Mouse (Mus musculus) inflammation-experienced regulatory T-cells, adult 16 weeks (primary cell): ENCODE measurements around the gene Nagpa. TPM values are rescaled to one million over a fixed set of nuclear protein-coding genes. Genes with fewer than 3 reads are reported as not detected.

Experiments
- polyA plus RNA-seq: library from polyadenylated mRNA; unstranded; fragments of 100-300 nt; shearing (Covaris generic); gene quantifications from one replicate; pipeline ENCODE4 v1.2.1, GENCODE M21; 2017

Gene Nagpa
- 18.8 TPM for polyA plus RNA-seq

DNA sequence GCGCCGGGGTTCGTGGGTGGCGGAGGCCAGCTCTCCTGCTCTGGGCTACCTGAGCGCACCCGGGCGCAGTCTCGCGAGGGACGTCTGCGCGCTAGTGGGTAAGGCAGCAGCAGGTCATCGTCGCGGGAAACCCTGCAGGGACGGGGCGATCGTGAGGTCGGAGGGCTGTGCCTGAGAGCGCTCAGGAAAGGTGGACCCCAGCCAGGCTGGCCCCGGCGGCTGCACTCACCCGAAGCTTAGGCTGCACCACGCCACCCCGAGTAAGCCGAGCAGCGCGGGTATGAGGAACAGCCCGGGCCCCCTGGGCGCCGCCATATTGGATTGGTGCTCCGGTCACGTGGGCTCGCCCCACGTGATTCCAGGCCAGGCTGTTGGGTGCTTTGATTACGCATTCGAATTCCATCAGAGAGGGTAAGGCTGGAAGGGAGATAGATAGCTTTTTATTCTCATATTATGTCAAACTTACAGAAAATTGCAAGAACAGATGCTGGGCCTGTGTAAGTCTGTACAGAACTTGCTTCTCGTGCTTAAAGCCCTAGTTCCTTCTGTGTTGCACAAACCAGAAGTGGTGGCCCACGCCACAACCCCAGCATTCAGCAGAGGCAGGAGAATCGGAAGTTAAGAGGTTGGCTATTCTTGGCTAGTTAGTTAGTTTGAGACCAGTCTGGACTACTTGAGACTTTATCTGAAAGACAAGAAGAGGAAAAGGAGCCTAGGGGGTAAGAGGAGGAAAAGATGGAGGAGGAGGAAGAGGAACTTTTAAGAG, at the start of gene Nagpa:
TSS of gene Nagpa (minus strand) at position 345 of the 766 bp plus-strand sequence.

DNA sequence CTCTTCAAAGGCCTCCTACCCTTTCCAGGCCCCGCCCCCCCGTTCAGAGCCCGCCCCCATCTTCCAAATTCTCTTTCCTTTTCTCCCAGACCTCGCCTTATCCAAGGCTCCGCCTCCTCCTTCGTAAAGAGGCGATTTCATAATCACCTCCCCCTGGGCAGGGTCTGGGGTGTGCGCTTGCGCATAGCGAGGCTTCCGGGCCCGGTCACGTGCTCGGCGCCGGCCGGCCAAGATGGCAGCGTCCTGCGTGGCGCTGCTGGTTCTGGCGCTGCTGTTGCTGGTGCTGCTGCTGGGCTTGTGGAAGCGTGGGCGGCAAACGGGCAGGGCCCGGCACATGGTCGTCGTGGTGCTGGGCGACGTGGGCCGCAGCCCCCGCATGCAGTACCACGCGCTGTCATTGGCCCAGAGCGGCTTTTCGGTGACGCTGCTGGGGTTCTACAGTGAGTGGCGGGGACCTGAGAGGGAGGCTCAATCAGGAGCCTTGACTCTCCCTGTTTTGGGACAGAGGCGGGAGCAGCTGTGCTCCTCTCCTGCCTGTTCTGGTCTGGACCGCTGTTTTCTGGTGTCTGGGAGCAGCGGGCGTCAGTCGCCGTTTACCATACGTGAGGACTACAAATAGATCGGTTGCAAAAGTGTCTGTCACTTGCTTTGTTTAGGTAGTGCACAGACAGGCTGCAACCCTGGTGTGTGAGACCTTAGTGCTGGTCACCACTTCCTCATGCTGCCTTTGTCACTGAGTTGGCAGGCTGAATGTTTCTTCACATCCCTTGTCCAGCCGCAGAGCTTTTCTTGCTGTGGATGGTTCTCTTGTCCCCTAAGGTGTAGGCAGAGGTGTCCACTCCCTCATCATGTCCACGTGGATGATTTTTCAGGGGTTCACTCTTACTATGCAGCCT, 29.9 kb upstream of the Nagpa start, which contains the start of gene Alg1:
TSS of gene Alg1 (plus strand) at position 204 of the 896 bp plus-strand sequence.

DNA sequence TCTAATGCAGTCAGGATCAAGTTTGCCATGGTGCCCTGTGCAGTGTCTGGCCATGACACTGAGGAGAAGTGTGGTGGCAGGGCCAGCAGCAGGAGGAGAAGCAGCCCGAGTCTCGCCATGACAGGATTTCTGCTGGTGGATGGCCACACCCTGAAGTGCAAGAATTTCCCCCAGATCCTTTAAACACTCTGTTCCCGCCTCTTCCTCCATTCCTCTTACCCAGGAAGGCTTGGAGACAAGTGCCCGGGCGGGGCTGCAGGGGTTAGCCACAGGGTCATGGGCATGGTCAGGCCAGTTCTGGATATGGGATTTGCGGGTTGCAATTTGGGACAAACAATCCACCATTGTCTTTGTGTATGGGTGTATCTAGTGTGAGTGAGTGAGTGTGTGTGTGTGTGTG, 18.3 kb upstream of the Nagpa start, which contains the start of gene AU021092:
TSS of gene AU021092 (minus strand) at position 160 of the 400 bp plus-strand sequence.

GRCm38 (mm10) chr16:5147037-5147385, 56.8 kb downstream of the Nagpa start, which contains the start of gene Sec14l5:
Sec14l5 (plus strand) TSS chr16:5147109.

Other genes starting within 250 kb of the Nagpa start
- 96.9 TPM for gene Anks3, start 239.8 kb downstream of the Nagpa start, polyA plus RNA-seq
- not detected for gene Sept12, start 206.2 kb downstream of the Nagpa start, polyA plus RNA-seq
- gene Smim22, start 196.7 kb downstream of the Nagpa start, polyA plus RNA-seq, result not detected
- gene Rogdi, start 190.5 kb downstream of the Nagpa start, polyA plus RNA-seq, result 24.5 TPM
- gene Glyr1, start 154.1 kb downstream of the Nagpa start, polyA plus RNA-seq, result 188 TPM
- 16.7 TPM for gene Ubn1, start 154.0 kb downstream of the Nagpa start, polyA plus RNA-seq
- gene Ppl, start 71.6 kb downstream of the Nagpa start, polyA plus RNA-seq, result not detected
- gene Sec14l5, start 56.9 kb downstream of the Nagpa start, polyA plus RNA-seq, result not detected
- gene AU021092, start 18.3 kb upstream of the Nagpa start, polyA plus RNA-seq, result not detected
- gene Alg1, start 29.6 kb upstream of the Nagpa start, polyA plus RNA-seq, result 45.3 TPM
- gene Eef2kmt, start 52.0 kb upstream of the Nagpa start, polyA plus RNA-seq, result 51.8 TPM